Mouse (Mus musculus) bone marrow, adult 2 months (tissue): Measurements from ENCODE around the gene Pdhb.

Experiments
- CTCF ChIP-seq: fragments of 200-500 bp; IDR thresholded peaks from 2 replicates; pipeline ENCODE4 v1.5.1; 2011; ENCODE audit warnings: low read length, control low read depth; ENCODE audit not compliant: control insufficient read depth, insufficient read depth
- POLR2A ChIP-seq: fragments of 200-500 bp; IDR thresholded peaks from 2 replicates; pipeline ENCODE4 v1.6.1; 2011; ENCODE audit warnings: low read depth, mild to moderate bottlenecking, control low read depth, low read length, borderline replicate concordance; ENCODE audit not compliant: control insufficient read depth

- TF ChIP-seq POLR2A (no peak), CTCF (no peak)
These were observed 19.9 kb upstream of the Pdhb start for GRCm38 (mm10) chr14:8192727-8193126.
